Mouse (Mus musculus) embryonic facial prominence, embryonic 10.5 days (tissue): Measurements from ENCODE around the gene Scgb1b12. TPM values are rescaled to one million over a fixed set of nuclear protein-coding genes. Genes with fewer than 3 reads are reported as not detected.
"Not testable (repeated sequence)": the region's sequence is repeated elsewhere in the genome, so short reads cannot be mapped to it uniquely, and the experiment has no call there.

ENCODE experiments used
- DNase-seq: peaks from one replicate; pipeline ENCODE4 v3.0.0-alpha.2; 2017; ENCODE audit warnings: low spot score
- H3K27ac ChIP-seq: fragments of 300-500 bp; sonication (generic); replicated peaks from 2 replicates; pipeline ENCODE4 v1.5.1; 2016; ENCODE audit warnings: mild to moderate bottlenecking
- H3K27me3 ChIP-seq: fragments of 300-500 bp; sonication (generic); replicated peaks from 2 replicates; pipeline ENCODE4 v1.6.1; 2016; ENCODE audit warnings: low read depth, mild to moderate bottlenecking; ENCODE audit not compliant: poor library complexity, severe bottlenecking
- H3K36me3 ChIP-seq: fragments of 300-500 bp; sonication (generic); replicated peaks from 2 replicates; pipeline ENCODE4 v1.6.1; 2016; ENCODE audit warnings: mild to moderate bottlenecking, moderate library complexity
- H3K4me1 ChIP-seq: fragments of 300-500 bp; sonication (generic); 2 replicates; pipeline ENCODE4 v1.6.1; 2016
- H3K4me3 ChIP-seq: fragments of 300-500 bp; sonication (generic); 2 replicates; pipeline ENCODE4 v1.5.1; 2016; ENCODE audit warnings: mild to moderate bottlenecking, moderate library complexity
- H3K9me3 ChIP-seq: fragments of 300-500 bp; sonication (generic); 2 replicates; pipeline ENCODE4 v1.6.1; 2016; ENCODE audit warnings: mild to moderate bottlenecking
- WGBS: fragments of 180-500 bp; shearing (Covaris S2); methylation state at CpG from one replicate; pipeline ENCODE4 v1.1.7; 2016; 5-methylcytosine and 5-hydroxymethylcytosine counted together
- polyA plus RNA-seq: library from polyadenylated mRNA; unstranded; fragments of >200 nt; fragmentation: Nextera tagmentation; extraction: Ambion mirVana; gene quantifications from 2 replicates; pipeline ENCODE4 v1.2.1, GENCODE M21; 2016

The Scgb1b12 gene
- polyA plus RNA-seq, result not detected in 2 replicates

GRCm38 (mm10) chr7:32333882-32334281, at the start of gene Scgb1b12:
TSS of gene Scgb1b12 (plus strand) at chr7:32334182.
- not testable (repeated sequence) for DNase-seq, H3K36me3 ChIP-seq, H3K4me1 ChIP-seq, H3K9me3 ChIP-seq, H3K27me3 ChIP-seq, H3K4me3 ChIP-seq, H3K27ac ChIP-seq
- 81% methylated on average over 3 of the region's 3 CpGs for WGBS

GRCm38 (mm10) chr7:32327145-32327544, 6.8 kb upstream of the Scgb1b12 start, which contains the start of gene Scgb2b12:
TSS of gene Scgb2b12 (minus strand) at chr7:32327245.
- H3K27me3 ChIP-seq, DNase-seq, H3K36me3 ChIP-seq, H3K4me3 ChIP-seq, H3K9me3 ChIP-seq, H3K4me1 ChIP-seq, H3K27ac ChIP-seq: not testable (repeated sequence)
- 91% methylated on average over 1 of the region's 1 CpGs for WGBS

Other genes with a start within 250 kb of the Scgb1b12 start
- gene Scgb1b10, start 233.3 kb upstream of the Scgb1b12 start, polyA plus RNA-seq, result not detected in 2 replicates
- not detected in 2 replicates for gene Scgb2b11, start 123.0 kb upstream of the Scgb1b12 start, polyA plus RNA-seq
- gene Scgb1b11, start 111.3 kb upstream of the Scgb1b12 start, polyA plus RNA-seq, result not detected in 2 replicates
- gene Scgb2b12, start 6.9 kb upstream of the Scgb1b12 start, polyA plus RNA-seq, result not detected in 2 replicates
- not detected in 2 replicates for gene Scgb1b29, start 107.4 kb downstream of the Scgb1b12 start, polyA plus RNA-seq